Mouse (Mus musculus) cerebellum, adult 2 months (tissue): ENCODE measurements around the gene Vsnl1.

ENCODE experiments used
- CTCF ChIP-seq: fragments of 200-500 bp; IDR thresholded peaks from 2 replicates; pipeline ENCODE4 v1.5.1; 2011; ENCODE audit warnings: low read depth, mild to moderate bottlenecking, control low read depth, low read length, moderate library complexity, borderline replicate concordance; ENCODE audit not compliant: insufficient read depth
- POLR2A ChIP-seq: fragments of 200-500 bp; IDR thresholded peaks from 2 replicates; pipeline ENCODE4 v1.6.1; 2011; ENCODE audit warnings: low read length, control low read depth, borderline replicate concordance; ENCODE audit not compliant: insufficient read depth

DNA sequence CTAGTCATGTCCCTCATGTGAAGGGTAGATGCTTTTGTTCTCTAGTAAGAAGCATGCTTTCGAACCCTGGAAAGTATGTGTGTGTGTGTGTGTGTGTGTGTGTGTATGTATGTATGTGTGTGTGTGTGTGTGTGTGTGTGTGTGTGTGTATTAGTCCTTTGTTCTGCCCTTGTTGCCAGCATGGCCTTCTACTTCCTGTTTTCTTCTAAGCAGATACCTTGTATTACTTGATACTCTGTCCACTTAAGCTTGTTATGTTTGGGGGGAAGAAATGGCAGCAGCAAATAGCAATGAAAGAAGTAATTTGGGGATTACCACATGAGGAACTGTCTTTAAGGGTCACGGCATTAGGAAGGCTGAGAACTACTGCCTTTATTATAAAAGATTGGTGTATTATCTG lies 159.8 kb downstream of the Vsnl1 start:
- no peak for TF ChIP-seq POLR2A
- TF ChIP-seq CTCF = no peak
